Mouse (Mus musculus): ENCODE data around the gene Eml2. TPM values are rescaled to one million over a fixed set of nuclear protein-coding genes. Genes with fewer than 3 reads are reported as not detected.

Eml2 gene
- 5.4 and 6.9 TPM in 2 replicates for polyA plus RNA-seq (2014; fragmentation: Nextera tagmentation; extraction: Ambion mirVana)

GRCm38 (mm10) chr7:19175708-19176515 lies at the start of gene Eml2:
Gene Eml2, plus strand, starts transcription at chr7:19176421.
- H3K27me3 ChIP-seq (ENCODE audit: control insufficient read depth, insufficient read depth, low read length) = peaks cover 45% of the 10 kb centered on the region
- 2% methylated on average over 30 of the region's 30 CpGs for WGBS (ENCODE audit: insufficient replicate concordance)
- ATAC-seq (replicated peaks; ENCODE audit: insufficient number of reproducible peaks, low FRiP score, low TSS enrichment) = no peak
- H3K9ac ChIP-seq (ENCODE audit: low read depth, low read length) = no peak within 1 kb of the TSS
- H3K4me1 ChIP-seq (ENCODE audit: control insufficient read depth, insufficient read depth, low read length) = peaks cover 27% of the 10 kb centered on the region
- H3K36me3 ChIP-seq (ENCODE audit: control insufficient read depth, insufficient read depth, low read length) = no peaks in the 10 kb centered on the region
- H3K27ac ChIP-seq (ENCODE audit: low read depth, low read length) = no peak within 1 kb of the TSS
- H3K4me2 ChIP-seq = peak within 1 kb of the TSS; percentile 46
- no peaks in the 10 kb centered on the region for H3K9me3 ChIP-seq (replicated peaks; ENCODE audit: control insufficient read depth, low read length)
- H3K4me3 ChIP-seq (ENCODE audit: low read depth, low read length) = peak within 1 kb of the TSS; percentile 3; the same call in 1 of the 2 replicates

- ATAC-seq (replicated peaks; ENCODE audit: insufficient number of reproducible peaks, low FRiP score, low TSS enrichment) = no peak
- H3K9ac ChIP-seq (ENCODE audit: low read depth, low read length) = no peak overlapping the region
- no peaks in the 10 kb centered on the region for H3K9me3 ChIP-seq (replicated peaks; ENCODE audit: control insufficient read depth, low read length)
- 90% methylated on average over 5 of the region's 5 CpGs for WGBS (ENCODE audit: insufficient replicate concordance)
- H3K4me2 ChIP-seq = no peak overlapping the region
- peaks cover 5% of the 10 kb centered on the region; the same call in 1 of the 2 replicates for H3K4me1 ChIP-seq (ENCODE audit: control insufficient read depth, insufficient read depth, low read length)
- H3K36me3 ChIP-seq (ENCODE audit: control insufficient read depth, insufficient read depth, low read length) = no peaks in the 10 kb centered on the region
- no peak overlapping the region for H3K27ac ChIP-seq (ENCODE audit: low read depth, low read length)
- H3K4me3 ChIP-seq (ENCODE audit: low read depth, low read length) = no peak overlapping the region
- H3K27me3 ChIP-seq (ENCODE audit: control insufficient read depth, insufficient read depth, low read length) = no peaks in the 10 kb centered on the region
Measured at GRCm38 (mm10) chr7:19127744-19128143, 48.5 kb upstream of the Eml2 start.

GRCm38 (mm10) chr7:19129396-19129795 lies 46.8 kb upstream of the Eml2 start:
- no peak for ATAC-seq (replicated peaks; ENCODE audit: insufficient number of reproducible peaks, low FRiP score, low TSS enrichment)
- no peak overlapping the region for H3K4me3 ChIP-seq (ENCODE audit: low read depth, low read length)
- H3K9me3 ChIP-seq (replicated peaks; ENCODE audit: control insufficient read depth, low read length) = no peaks in the 10 kb centered on the region
- peaks cover 5% of the 10 kb centered on the region; the same call in 1 of the 2 replicates for H3K4me1 ChIP-seq (ENCODE audit: control insufficient read depth, insufficient read depth, low read length)
- H3K9ac ChIP-seq (ENCODE audit: low read depth, low read length) = no peak overlapping the region
- 91% methylated on average over 5 of the region's 5 CpGs for WGBS (ENCODE audit: insufficient replicate concordance)
- no peak overlapping the region for H3K4me2 ChIP-seq
- no peaks in the 10 kb centered on the region for H3K36me3 ChIP-seq (ENCODE audit: control insufficient read depth, insufficient read depth, low read length)
- H3K27me3 ChIP-seq (ENCODE audit: control insufficient read depth, insufficient read depth, low read length) = no peaks in the 10 kb centered on the region
- H3K27ac ChIP-seq (ENCODE audit: low read depth, low read length) = no peak overlapping the region

GRCm38 (mm10) chr7:19130657-19131056 lies 45.6 kb upstream of the Eml2 start:
- Histone ChIP-seq H3K9ac (ENCODE audit: low read depth, low read length) (peak overlapping the region; percentile 47; the same call in 1 of the 2 replicates), H3K4me3 (ENCODE audit: low read depth, low read length) (peak overlapping the region; percentile 45), H3K9me3 (replicated peaks; ENCODE audit: control insufficient read depth, low read length) (no peaks in the 10 kb centered on the region), H3K4me2 (peak overlapping the region; percentile 69), H3K27ac (ENCODE audit: low read depth, low read length) (peak overlapping the region; percentile 75), H3K36me3 (ENCODE audit: control insufficient read depth, insufficient read depth, low read length) (peaks cover 6% of the 10 kb centered on the region), H3K27me3 (ENCODE audit: control insufficient read depth, insufficient read depth, low read length) (no peaks in the 10 kb centered on the region), H3K4me1 (ENCODE audit: control insufficient read depth, insufficient read depth, low read length) (peaks cover 5% of the 10 kb centered on the region; the same call in 1 of the 2 replicates)
- ATAC-seq (replicated peaks; ENCODE audit: insufficient number of reproducible peaks, low FRiP score, low TSS enrichment) = no peak
- WGBS (ENCODE audit: insufficient replicate concordance) = 28% methylated on average over 4 of the region's 4 CpGs

- Histone ChIP-seq H3K9me3 (replicated peaks; ENCODE audit: control insufficient read depth, low read length) (no peaks in the 10 kb centered on the region), H3K27me3 (ENCODE audit: control insufficient read depth, insufficient read depth, low read length) (no peaks in the 10 kb centered on the region), H3K9ac (ENCODE audit: low read depth, low read length) (peak overlapping the region; percentile 68), H3K4me1 (ENCODE audit: control insufficient read depth, insufficient read depth, low read length) (peaks cover 5% of the 10 kb centered on the region; the same call in 1 of the 2 replicates), H3K36me3 (ENCODE audit: control insufficient read depth, insufficient read depth, low read length) (peaks cover 13% of the 10 kb centered on the region), H3K4me2 (peak overlapping the region; percentile 69), H3K4me3 (ENCODE audit: low read depth, low read length) (peak overlapping the region; percentile 45), H3K27ac (ENCODE audit: low read depth, low read length) (peak overlapping the region; percentile 75)
- under 1% methylated on average over 39 of the region's 39 CpGs for WGBS (ENCODE audit: insufficient replicate concordance)
- ATAC-seq (replicated peaks; ENCODE audit: insufficient number of reproducible peaks, low FRiP score, low TSS enrichment) = peak; percentile 96
Measured at GRCm38 (mm10) chr7:19131324-19131848, 44.8 kb upstream of the Eml2 start.

GRCm38 (mm10) chr7:19136168-19136567 lies 40.1 kb upstream of the Eml2 start:
- WGBS (ENCODE audit: insufficient replicate concordance) = 98% methylated on average over 13 of the region's 13 CpGs
- Histone ChIP-seq H3K27ac (ENCODE audit: low read depth, low read length) (no peak overlapping the region), H3K36me3 (ENCODE audit: control insufficient read depth, insufficient read depth, low read length) (peaks cover 32% of the 10 kb centered on the region), H3K4me1 (ENCODE audit: control insufficient read depth, insufficient read depth, low read length) (peaks cover 5% of the 10 kb centered on the region; the same call in 1 of the 2 replicates), H3K9me3 (replicated peaks; ENCODE audit: control insufficient read depth, low read length) (no peaks in the 10 kb centered on the region), H3K27me3 (ENCODE audit: control insufficient read depth, insufficient read depth, low read length) (no peaks in the 10 kb centered on the region), H3K4me2 (no peak overlapping the region), H3K9ac (ENCODE audit: low read depth, low read length) (no peak overlapping the region), H3K4me3 (ENCODE audit: low read depth, low read length) (no peak overlapping the region)
- no peak for ATAC-seq (replicated peaks; ENCODE audit: insufficient number of reproducible peaks, low FRiP score, low TSS enrichment)

- ATAC-seq (replicated peaks; ENCODE audit: insufficient number of reproducible peaks, low FRiP score, low TSS enrichment) = no peak
- Histone ChIP-seq H3K4me1 (ENCODE audit: control insufficient read depth, insufficient read depth, low read length) (peaks cover 3% of the 10 kb centered on the region; the same call in 1 of the 2 replicates), H3K4me2 (no peak overlapping the region), H3K9me3 (replicated peaks; ENCODE audit: control insufficient read depth, low read length) (no peaks in the 10 kb centered on the region), H3K36me3 (ENCODE audit: control insufficient read depth, insufficient read depth, low read length) (peaks cover 32% of the 10 kb centered on the region), H3K4me3 (ENCODE audit: low read depth, low read length) (no peak overlapping the region), H3K27ac (ENCODE audit: low read depth, low read length) (no peak overlapping the region), H3K27me3 (ENCODE audit: control insufficient read depth, insufficient read depth, low read length) (no peaks in the 10 kb centered on the region), H3K9ac (ENCODE audit: low read depth, low read length) (no peak overlapping the region)
- WGBS (ENCODE audit: insufficient replicate concordance) = 87% methylated on average over 38 of the region's 38 CpGs
Measured at GRCm38 (mm10) chr7:19136673-19137334, 39.4 kb upstream of the Eml2 start.

GRCm38 (mm10) chr7:19137380-19137779 lies 38.8 kb upstream of the Eml2 start:
- Histone ChIP-seq H3K27ac (ENCODE audit: low read depth, low read length) (no peak overlapping the region), H3K9ac (ENCODE audit: low read depth, low read length) (no peak overlapping the region), H3K4me2 (no peak overlapping the region), H3K4me3 (ENCODE audit: low read depth, low read length) (no peak overlapping the region), H3K36me3 (ENCODE audit: control insufficient read depth, insufficient read depth, low read length) (peaks cover 32% of the 10 kb centered on the region), H3K27me3 (ENCODE audit: control insufficient read depth, insufficient read depth, low read length) (no peaks in the 10 kb centered on the region), H3K9me3 (replicated peaks; ENCODE audit: control insufficient read depth, low read length) (no peaks in the 10 kb centered on the region), H3K4me1 (ENCODE audit: control insufficient read depth, insufficient read depth, low read length) (no peaks in the 10 kb centered on the region)
- WGBS (ENCODE audit: insufficient replicate concordance) = 47% methylated on average over 5 of the region's 5 CpGs
- ATAC-seq (replicated peaks; ENCODE audit: insufficient number of reproducible peaks, low FRiP score, low TSS enrichment) = no peak
